Comparison of ENCODE assay signal across 10 mouse cellular contexts in the genomic region with DNA sequence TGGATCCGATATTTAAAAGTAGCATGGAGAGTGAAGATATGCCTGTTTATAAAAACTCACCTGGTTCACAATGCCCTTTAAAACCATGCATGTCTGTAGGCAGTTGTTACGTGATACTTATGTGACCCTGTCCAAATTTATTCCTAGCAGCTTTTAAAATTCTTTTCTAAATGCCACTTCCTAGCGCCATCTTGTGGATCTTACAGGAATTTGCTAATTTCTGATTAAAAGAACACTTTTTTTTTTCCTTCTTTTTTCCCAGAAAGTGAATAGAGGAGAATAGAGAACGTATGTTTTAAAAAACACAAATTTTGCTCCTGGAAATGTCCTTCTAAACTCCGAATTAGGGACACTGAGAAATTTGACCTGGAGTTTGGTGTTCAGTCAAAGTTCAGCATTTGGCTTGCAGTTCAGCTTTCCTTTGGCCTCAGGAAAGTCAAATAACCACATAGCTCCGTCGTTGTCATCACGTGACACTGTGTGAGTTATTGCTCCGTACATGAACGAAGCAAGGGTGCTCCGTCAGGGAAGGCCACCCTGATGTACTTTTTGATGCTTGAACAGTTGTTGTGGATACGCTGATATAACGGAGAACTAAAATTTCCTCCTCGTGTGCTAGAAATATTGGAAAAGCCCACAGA. TPM values are rescaled to one million over a fixed set of nuclear protein-coding genes. Genes with fewer than 3 reads are reported as not detected.
DNase-seq lines count a peak whose midpoint lies in the region; ATAC-seq and TF ChIP-seq lines count a peak whose summit lies in the region.
"Had no signal": no experiment of that assay in that cellular context is flagged by ENCODE, and none has a peak within 500 bp of the region (broad histone marks: within the 10 kb centered on the region; RNA-seq: fewer than 3 reads in every experiment).

No protein-coding gene starts in this region.

- H3K4me1 ChIP-seq in hindbrain, embryonic 14.5 days (replicated peaks; ENCODE audit: control insufficient read depth, insufficient read depth, low read length) = no peaks in the 10 kb centered on the region
- H3K4me1 ChIP-seq in hindbrain, embryonic 13.5 days (replicated peaks) = no peaks in the 10 kb centered on the region
- H3K4me1 ChIP-seq in midbrain, postnatal 0 days (ENCODE audit: insufficient read depth, low read length) = no peaks in the 10 kb centered on the region
- no peaks in the 10 kb centered on the region; the same call in 1 of the 2 replicates for H3K4me1 ChIP-seq in midbrain, embryonic 13.5 days (replicated peaks)
- H3K4me1 ChIP-seq in embryonic facial prominence, embryonic 14.5 days (ENCODE audit: control insufficient read depth, insufficient read depth, low read length) = no peaks in the 10 kb centered on the region
- H3K4me1 ChIP-seq: embryonic facial prominence, embryonic 15.5 days had no signal

- H3K27me3 ChIP-seq in hindbrain, embryonic 14.5 days (ENCODE audit: control insufficient read depth, insufficient read depth, low read length) = no peaks in the 10 kb centered on the region
- H3K27me3 ChIP-seq in hindbrain, embryonic 13.5 days = no peaks in the 10 kb centered on the region
- no peaks in the 10 kb centered on the region for H3K27me3 ChIP-seq in midbrain, postnatal 0 days (ENCODE audit: insufficient read depth, low read length)
- H3K27me3 ChIP-seq in midbrain, embryonic 13.5 days = peaks cover 4% of the 10 kb centered on the region; the same call in 1 of the 2 replicates
- H3K27me3 ChIP-seq in embryonic facial prominence, embryonic 14.5 days (replicated peaks; ENCODE audit: control insufficient read depth, insufficient read depth, low read length) = no peaks in the 10 kb centered on the region; the same call in 1 of the 2 replicates
- H3K27me3 ChIP-seq: embryonic facial prominence, embryonic 15.5 days had no signal

- no peak overlapping the region for H3K4me3 ChIP-seq in hindbrain, embryonic 14.5 days (replicated peaks; ENCODE audit: low read length)
- H3K4me3 ChIP-seq in hindbrain, embryonic 13.5 days = no peak overlapping the region
- no peak overlapping the region for H3K4me3 ChIP-seq in midbrain, postnatal 0 days (ENCODE audit: low read depth, low read length)
- no peak overlapping the region for H3K4me3 ChIP-seq in midbrain, embryonic 13.5 days (replicated peaks)
- H3K4me3 ChIP-seq in embryonic facial prominence, embryonic 14.5 days (ENCODE audit: low read depth, low read length) = no peak overlapping the region
- H3K4me3 ChIP-seq: embryonic facial prominence, embryonic 15.5 days had no signal

- TF ChIP-seq CTCF in midbrain, postnatal 0 days (IDR thresholded peaks at IDR 0.05) = peak; percentile 81

- 53% methylated on average over 14 of the region's 14 CpGs for WGBS in hindbrain, embryonic 14.5 days
- WGBS in hindbrain, embryonic 13.5 days = 58% methylated on average over 14 of the region's 14 CpGs
- 55% methylated on average over 14 of the region's 14 CpGs for WGBS in midbrain, postnatal 0 days
- 58% methylated on average over 14 of the region's 14 CpGs for WGBS in midbrain, embryonic 13.5 days
- WGBS in embryonic facial prominence, embryonic 14.5 days = 48% methylated on average over 14 of the region's 14 CpGs

- H3K9ac ChIP-seq in hindbrain, embryonic 14.5 days = no peak overlapping the region
- H3K9ac ChIP-seq in hindbrain, embryonic 13.5 days = no peak overlapping the region
- H3K9ac ChIP-seq in midbrain, postnatal 0 days (replicated peaks; ENCODE audit: low read length, poor library complexity, severe bottlenecking) = no peak overlapping the region
- no peak overlapping the region for H3K9ac ChIP-seq in midbrain, embryonic 13.5 days (replicated peaks)
- no peak overlapping the region for H3K9ac ChIP-seq in embryonic facial prominence, embryonic 14.5 days (ENCODE audit: low read depth, low read length)
- H3K9ac ChIP-seq: embryonic facial prominence, embryonic 15.5 days had no signal

- H3K4me2 ChIP-seq in hindbrain, embryonic 14.5 days (replicated peaks) = no peak overlapping the region
- no peak overlapping the region for H3K4me2 ChIP-seq in hindbrain, embryonic 13.5 days
- no peak overlapping the region for H3K4me2 ChIP-seq in midbrain, postnatal 0 days (ENCODE audit: low read depth, low read length, poor library complexity, severe bottlenecking)
- no peak overlapping the region for H3K4me2 ChIP-seq in midbrain, embryonic 13.5 days (replicated peaks)
- H3K4me2 ChIP-seq in embryonic facial prominence, embryonic 14.5 days (ENCODE audit: low read depth, low read length) = no peak overlapping the region
- H3K4me2 ChIP-seq: embryonic facial prominence, embryonic 15.5 days; heart, embryonic 11.5 days had no signal

- ATAC-seq in hindbrain, embryonic 14.5 days (ENCODE audit: low FRiP score) = no peak
- no peak for ATAC-seq in hindbrain, embryonic 13.5 days (ENCODE audit: low FRiP score)
- no peak for ATAC-seq in midbrain, postnatal 0 days (ENCODE audit: low FRiP score)
- no peak for ATAC-seq in midbrain, embryonic 13.5 days
- ATAC-seq in embryonic facial prominence, embryonic 14.5 days (ENCODE audit: low read depth) = no peak
- no peak for ATAC-seq in erythroblast, adult 5-6 weeks (replicated peaks; ENCODE audit: low FRiP score, poor library complexity, severe bottlenecking)
- ATAC-seq in monocyte, adult 5-6 weeks (replicated peaks; ENCODE audit: insufficient number of reproducible peaks, low FRiP score, low TSS enrichment, poor library complexity, severe bottlenecking) = no peak

- H3K27ac ChIP-seq in hindbrain, embryonic 14.5 days = no peak overlapping the region
- H3K27ac ChIP-seq in hindbrain, embryonic 13.5 days = no peak overlapping the region
- H3K27ac ChIP-seq in midbrain, postnatal 0 days (ENCODE audit: low read depth, low read length) = no peak overlapping the region
- H3K27ac ChIP-seq in midbrain, embryonic 13.5 days = no peak overlapping the region
- H3K27ac ChIP-seq in embryonic facial prominence, embryonic 14.5 days (replicated peaks; ENCODE audit: low read depth, low read length) = no peak overlapping the region
- H3K27ac ChIP-seq: embryonic facial prominence, embryonic 15.5 days had no signal

- H3K36me3 ChIP-seq in hindbrain, embryonic 14.5 days (replicated peaks; ENCODE audit: control insufficient read depth, insufficient read depth) = no peaks in the 10 kb centered on the region
- no peaks in the 10 kb centered on the region for H3K36me3 ChIP-seq in hindbrain, embryonic 13.5 days
- no peaks in the 10 kb centered on the region for H3K36me3 ChIP-seq in midbrain, postnatal 0 days (ENCODE audit: insufficient read depth, low read length)
- H3K36me3 ChIP-seq in midbrain, embryonic 13.5 days = no peaks in the 10 kb centered on the region
- no peaks in the 10 kb centered on the region for H3K36me3 ChIP-seq in embryonic facial prominence, embryonic 14.5 days (ENCODE audit: control insufficient read depth, insufficient read depth, low read length)
- H3K36me3 ChIP-seq: embryonic facial prominence, embryonic 15.5 days had no signal

- peak; percentile 74 for DNase-seq in hindbrain, embryonic 14.5 days (ENCODE audit: low spot score)
- peak; percentile 68 for DNase-seq in midbrain, postnatal 0 days (ENCODE audit: low spot score)
- peak; percentile 66 for DNase-seq in embryonic facial prominence, embryonic 14.5 days (ENCODE audit: low spot score)
- DNase-seq in testis, postnatal 14 days (ENCODE audit: low spot score) = no peak

- no peaks in the 10 kb centered on the region for H3K9me3 ChIP-seq in hindbrain, embryonic 14.5 days (ENCODE audit: control insufficient read depth, low read length)
- H3K9me3 ChIP-seq in hindbrain, embryonic 13.5 days = no peaks in the 10 kb centered on the region
- no peaks in the 10 kb centered on the region for H3K9me3 ChIP-seq in midbrain, postnatal 0 days (ENCODE audit: low read length)
- H3K9me3 ChIP-seq in midbrain, embryonic 13.5 days = no peaks in the 10 kb centered on the region
- no peaks in the 10 kb centered on the region for H3K9me3 ChIP-seq in embryonic facial prominence, embryonic 14.5 days (ENCODE audit: control insufficient read depth, low read length)
- H3K9me3 ChIP-seq: embryonic facial prominence, embryonic 15.5 days had no signal

RNA-seq across cellular contexts. Expression of gene 1700066M21Rik, which starts 38.1 kb away (rescaled TPM):
- 23.1 and 28.8 TPM in 2 replicates for polyA plus RNA-seq in hindbrain, embryonic 14.5 days (2014; fragmentation: Nextera tagmentation; extraction: Ambion mirVana)
- polyA plus RNA-seq in hindbrain, embryonic 13.5 days (2015; fragmentation: Nextera tagmentation; extraction: Ambion mirVana) = 14.7 and 17.6 TPM in 2 replicates
- 21.4 and 23.8 TPM in 2 replicates for total RNA-seq in midbrain, postnatal 0 days (2014; rRNA removed)
- 21.3 and 23.3 TPM in 2 replicates for polyA plus RNA-seq in midbrain, postnatal 0 days (2015; fragmentation: Nextera tagmentation; extraction: Ambion mirVana)
- 14.1 and 14.3 TPM in 2 replicates for polyA plus RNA-seq in midbrain, embryonic 13.5 days (2015; fragmentation: Nextera tagmentation; extraction: Ambion mirVana)
- 19.3 and 20.9 TPM in 2 replicates for polyA plus RNA-seq in embryonic facial prominence, embryonic 14.5 days (2014; fragmentation: Nextera tagmentation; extraction: Ambion mirVana)
- 0.96 and 5.2 TPM in 2 replicates for total RNA-seq in erythroblast, adult 5-6 weeks (2015; ENCODE audit: low replicate concordance)
- 1.9 and 2.1 TPM in 2 replicates for total RNA-seq in erythroblast, adult 5-6 weeks (2017; ENCODE audit: low replicate concordance)
- 14.6 to 27.8 TPM (median 20.0 TPM) in 3 replicates for total RNA-seq in monocyte, adult 5-6 weeks (2017)
